Mouse (Mus musculus): Measurements from ENCODE around the gene Gm42417. TPM values are rescaled to one million over a fixed set of nuclear protein-coding genes. Genes with fewer than 3 reads are reported as not detected.
A peak's percentile ranks its signal among the peaks of the same experiment; 100 is the strongest.

Gm42417 gene
- polyA plus RNA-seq, 1 experiment from 2014 or later, result not detected

GRCm38 (mm10) chr1:36559888-36560287 lies 20.7 kb upstream of the Gm42417 start:
- Histone ChIP-seq H3K9me3 (no peaks in the 10 kb centered on the region), H3K4me1 (peaks cover 72% of the 10 kb centered on the region), H3K27ac (no peak overlapping the region), H3K36me3 (replicated peaks) (peaks cover 10% of the 10 kb centered on the region), H3K4me3 (no peak overlapping the region), H3K27me3 (ENCODE audit: poor library complexity, severe bottlenecking) (peaks cover 14% of the 10 kb centered on the region)
- DNase-seq (ENCODE audit: extremely low spot score, low spot score), result no peak
- 65% methylated on average over 5 of the region's 5 CpGs for WGBS

GRCm38 (mm10) chr1:36559256-36559655 lies 20.0 kb upstream of the Gm42417 start:
- DNase-seq (ENCODE audit: extremely low spot score, low spot score), result no peak
- Histone ChIP-seq H3K27ac (peak overlapping the region; percentile 98), H3K27me3 (ENCODE audit: poor library complexity, severe bottlenecking) (peaks cover 14% of the 10 kb centered on the region), H3K36me3 (replicated peaks) (peaks cover 16% of the 10 kb centered on the region), H3K4me3 (peak overlapping the region; percentile 94), H3K4me1 (peaks cover 78% of the 10 kb centered on the region), H3K9me3 (no peaks in the 10 kb centered on the region)
- WGBS, result 2% methylated on average over 4 of the region's 4 CpGs

- Histone ChIP-seq H3K36me3 (replicated peaks) (peaks cover 26% of the 10 kb centered on the region), H3K4me3 (peak within 1 kb of the TSS; percentile 94), H3K4me1 (peaks cover 79% of the 10 kb centered on the region), H3K27ac (peak within 1 kb of the TSS; percentile 98), H3K9me3 (no peaks in the 10 kb centered on the region), H3K27me3 (ENCODE audit: poor library complexity, severe bottlenecking) (peaks cover 14% of the 10 kb centered on the region)
- WGBS, result 1% methylated on average over 69 of the region's 69 CpGs
- DNase-seq (ENCODE audit: extremely low spot score, low spot score), result peak; percentile 82
Measured at GRCm38 (mm10) chr1:36558031-36558993, 19.1 kb upstream of the Gm42417 start, which contains the start of gene Sema4c. TSS of gene Sema4c (minus strand) at chr1:36558349.

- WGBS, result 0% methylated on average over 48 of the region's 48 CpGs
Measured at GRCm38 (mm10) chr1:36557457-36558011, 18.3 kb upstream of the Gm42417 start.

GRCm38 (mm10) chr1:36556553-36557456 lies 17.6 kb upstream of the Gm42417 start:
- H3K36me3 ChIP-seq (replicated peaks), result peaks cover 41% of the 10 kb centered on the region
- H3K27me3 ChIP-seq (ENCODE audit: poor library complexity, severe bottlenecking), result peaks cover 14% of the 10 kb centered on the region
- H3K9me3 ChIP-seq, result no peaks in the 10 kb centered on the region
- H3K4me1 ChIP-seq, result peaks cover 66% of the 10 kb centered on the region
- under 1% methylated on average over 52 of the region's 52 CpGs for WGBS
- DNase-seq (ENCODE audit: extremely low spot score, low spot score), result peak; percentile 95
- H3K27ac ChIP-seq, result peak overlapping the region; percentile 98
- peak overlapping the region; percentile 94 for H3K4me3 ChIP-seq

More at GRCm38 (mm10) chr1:36557457-36558011, 18.3 kb upstream of the Gm42417 start:
- Histone ChIP-seq H3K27ac (peak overlapping the region; percentile 98), H3K27me3 (ENCODE audit: poor library complexity, severe bottlenecking) (peaks cover 14% of the 10 kb centered on the region), H3K36me3 (replicated peaks) (peaks cover 34% of the 10 kb centered on the region), H3K4me3 (peak overlapping the region; percentile 94), H3K9me3 (no peaks in the 10 kb centered on the region), H3K4me1 (peaks cover 73% of the 10 kb centered on the region)
- peak; percentile 79 for DNase-seq (ENCODE audit: extremely low spot score, low spot score)

GRCm38 (mm10) chr1:36555798-36556395 lies 16.7 kb upstream of the Gm42417 start:
- Histone ChIP-seq H3K27ac (peak overlapping the region; percentile 98), H3K36me3 (replicated peaks) (peaks cover 50% of the 10 kb centered on the region), H3K4me1 (peaks cover 57% of the 10 kb centered on the region), H3K9me3 (no peaks in the 10 kb centered on the region), H3K4me3 (peak overlapping the region; percentile 94), H3K27me3 (ENCODE audit: poor library complexity, severe bottlenecking) (peaks cover 14% of the 10 kb centered on the region)
- WGBS, result 12% methylated on average over 8 of the region's 8 CpGs
- DNase-seq (ENCODE audit: extremely low spot score, low spot score), result no peak

GRCm38 (mm10) chr1:36554633-36555399 lies 15.6 kb upstream of the Gm42417 start:
- Histone ChIP-seq H3K27me3 (ENCODE audit: poor library complexity, severe bottlenecking) (peaks cover 11% of the 10 kb centered on the region), H3K4me3 (peak overlapping the region; percentile 94), H3K27ac (peak overlapping the region; percentile 98), H3K9me3 (no peaks in the 10 kb centered on the region), H3K4me1 (peaks cover 51% of the 10 kb centered on the region), H3K36me3 (replicated peaks) (peaks cover 61% of the 10 kb centered on the region)
- WGBS, result 84% methylated on average over 21 of the region's 21 CpGs
- DNase-seq (ENCODE audit: extremely low spot score, low spot score), result no peak

GRCm38 (mm10) chr1:36552506-36552905 lies 13.3 kb upstream of the Gm42417 start:
- no peaks in the 10 kb centered on the region for H3K27me3 ChIP-seq (ENCODE audit: poor library complexity, severe bottlenecking)
- H3K9me3 ChIP-seq, result no peaks in the 10 kb centered on the region
- H3K4me1 ChIP-seq, result peaks cover 51% of the 10 kb centered on the region
- no peak overlapping the region for H3K4me3 ChIP-seq
- H3K27ac ChIP-seq, result no peak overlapping the region
- WGBS, result 92% methylated on average over 16 of the region's 16 CpGs
- DNase-seq (ENCODE audit: extremely low spot score, low spot score), result no peak
- peaks cover 80% of the 10 kb centered on the region for H3K36me3 ChIP-seq (replicated peaks)

GRCm38 (mm10) chr1:36551904-36552303 lies 12.7 kb upstream of the Gm42417 start:
- Histone ChIP-seq H3K36me3 (replicated peaks) (peaks cover 80% of the 10 kb centered on the region), H3K27me3 (ENCODE audit: poor library complexity, severe bottlenecking) (no peaks in the 10 kb centered on the region), H3K4me1 (peaks cover 55% of the 10 kb centered on the region), H3K9me3 (no peaks in the 10 kb centered on the region), H3K27ac (no peak overlapping the region), H3K4me3 (no peak overlapping the region)
- DNase-seq (ENCODE audit: extremely low spot score, low spot score), result no peak
- WGBS, result 91% methylated on average over 17 of the region's 17 CpGs

GRCm38 (mm10) chr1:36550075-36550863 lies 11.0 kb upstream of the Gm42417 start:
- 86% methylated on average over 20 of the region's 20 CpGs for WGBS
- Histone ChIP-seq H3K4me3 (no peak overlapping the region), H3K4me1 (peaks cover 61% of the 10 kb centered on the region), H3K27ac (no peak overlapping the region), H3K27me3 (ENCODE audit: poor library complexity, severe bottlenecking) (no peaks in the 10 kb centered on the region), H3K9me3 (no peaks in the 10 kb centered on the region), H3K36me3 (replicated peaks) (peaks cover 73% of the 10 kb centered on the region)
- DNase-seq (ENCODE audit: extremely low spot score, low spot score), result no peak

- Histone ChIP-seq H3K4me3 (no peak overlapping the region), H3K9me3 (no peaks in the 10 kb centered on the region), H3K4me1 (peaks cover 53% of the 10 kb centered on the region), H3K27me3 (ENCODE audit: poor library complexity, severe bottlenecking) (no peaks in the 10 kb centered on the region), H3K36me3 (replicated peaks) (peaks cover 66% of the 10 kb centered on the region), H3K27ac (no peak overlapping the region)
- WGBS, result 90% methylated on average over 18 of the region's 18 CpGs
- DNase-seq (ENCODE audit: extremely low spot score, low spot score), result no peak
Measured at GRCm38 (mm10) chr1:36549491-36549890, 10.3 kb upstream of the Gm42417 start.

Measured in forebrain, embryonic 10.5 days (tissue).